In the genomic region with DNA sequence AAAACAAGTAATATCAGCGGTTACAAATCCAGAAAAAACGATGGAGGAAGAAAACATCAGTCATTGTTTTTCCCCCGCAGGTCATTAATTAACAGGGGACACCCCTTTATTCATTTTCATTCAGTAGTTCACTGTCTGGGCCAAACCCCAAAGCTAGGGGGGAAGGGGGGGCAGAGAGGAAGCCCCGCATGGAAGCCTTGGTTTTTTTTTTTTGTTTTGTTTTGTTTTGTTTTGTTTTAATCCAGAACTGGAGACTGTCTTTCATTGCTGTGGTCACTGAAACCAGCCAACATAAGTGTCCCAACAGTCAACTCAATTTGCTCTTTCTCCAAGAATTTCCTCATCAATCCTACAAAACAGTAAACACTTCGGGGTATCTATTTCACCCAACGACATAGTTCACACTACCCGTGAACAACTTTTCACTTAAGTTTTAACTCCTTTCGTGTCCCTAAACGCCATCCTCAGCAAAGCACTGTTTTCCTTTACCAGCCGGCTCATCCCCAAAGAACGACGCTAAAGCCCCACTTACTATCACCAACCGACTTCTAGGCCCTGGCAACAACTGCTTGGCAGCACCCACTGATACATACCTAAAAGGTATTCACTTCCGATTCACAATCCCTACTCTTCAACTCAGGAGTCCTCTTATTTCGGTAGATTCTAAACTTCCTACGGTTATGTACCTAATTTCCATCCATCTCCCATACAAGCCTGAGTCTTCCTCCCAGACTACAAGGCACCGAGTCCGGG, we compare ENCODE assay signal across 8 mouse cellular contexts. TPM values are rescaled to one million over a fixed set of nuclear protein-coding genes. Genes with fewer than 3 reads are reported as not detected.
DNase-seq lines count a peak whose midpoint lies in the region; ATAC-seq lines count a peak whose summit lies in the region.

No protein-coding gene starts in this region.

- H3K9ac ChIP-seq in heart, embryonic 12.5 days: peak overlapping the region; percentile 88
- H3K9ac ChIP-seq in midbrain, embryonic 16.5 days (ENCODE audit: low read depth, low read length): peak overlapping the region; percentile 86

- peak overlapping the region; percentile 98 for H3K4me3 ChIP-seq in heart, embryonic 12.5 days
- H3K4me3 ChIP-seq in embryonic facial prominence, embryonic 10.5 days: peak overlapping the region; percentile 86
- peak overlapping the region; percentile 65 for H3K4me3 ChIP-seq in midbrain, embryonic 16.5 days (ENCODE audit: low read depth, low read length)

- no peaks in the 10 kb centered on the region for H3K36me3 ChIP-seq in heart, embryonic 12.5 days
- H3K36me3 ChIP-seq in embryonic facial prominence, embryonic 10.5 days (replicated peaks): peaks cover 2% of the 10 kb centered on the region; the same call in 1 of the 2 replicates
- no peaks in the 10 kb centered on the region for H3K36me3 ChIP-seq in midbrain, embryonic 16.5 days (ENCODE audit: control insufficient read depth, insufficient read depth, low read length)

- peak overlapping the region; percentile 96; the same call in 1 of the 2 replicates for H3K27ac ChIP-seq in heart, embryonic 12.5 days (ENCODE audit: poor library complexity, severe bottlenecking)
- peak overlapping the region; percentile 94 for H3K27ac ChIP-seq in embryonic facial prominence, embryonic 10.5 days (replicated peaks)
- peak overlapping the region; percentile 90; the same call in 1 of the 2 replicates for H3K27ac ChIP-seq in midbrain, embryonic 16.5 days (ENCODE audit: low read length)

- no peak for DNase-seq in heart, postnatal 14 days
- peak; percentile 50 for DNase-seq in CD4-positive, CD25-positive, alpha-beta regulatory T cell, adult 2 months (ENCODE audit: low read depth, low spot score)
- DNase-seq in embryonic facial prominence, embryonic 10.5 days (ENCODE audit: low spot score): no peak
- DNase-seq in induced T-regulatory cell, adult 2 months (ENCODE audit: low read depth): peak; percentile 67
- DNase-seq in urinary bladder, postnatal 36 days (ENCODE audit: low spot score in 2 of 2): no peak
- no peak for DNase-seq in layer of hippocampus, postnatal 25 days (ENCODE audit: extremely low spot score in 1 of 2, low spot score in 1 of 2)

- no peak for ATAC-seq in heart, embryonic 12.5 days (ENCODE audit: insufficient number of reproducible peaks, low FRiP score)
- no peak for ATAC-seq in midbrain, embryonic 16.5 days

- no peaks in the 10 kb centered on the region for H3K27me3 ChIP-seq in heart, embryonic 12.5 days (replicated peaks)
- H3K27me3 ChIP-seq in embryonic facial prominence, embryonic 10.5 days (replicated peaks; ENCODE audit: low read depth, poor library complexity, severe bottlenecking): no peaks in the 10 kb centered on the region
- no peaks in the 10 kb centered on the region for H3K27me3 ChIP-seq in midbrain, embryonic 16.5 days (ENCODE audit: control insufficient read depth, insufficient read depth, low read depth, low read length)

- peak overlapping the region; percentile 85 for H3K4me2 ChIP-seq in heart, embryonic 12.5 days
- peak overlapping the region; percentile 86 for H3K4me2 ChIP-seq in midbrain, embryonic 16.5 days (ENCODE audit: low read length)

- H3K9me3 ChIP-seq in heart, embryonic 12.5 days (replicated peaks): no peaks in the 10 kb centered on the region
- H3K9me3 ChIP-seq in embryonic facial prominence, embryonic 10.5 days: no peaks in the 10 kb centered on the region
- H3K9me3 ChIP-seq in midbrain, embryonic 16.5 days (replicated peaks; ENCODE audit: control insufficient read depth, low read length, poor library complexity, severe bottlenecking): no peaks in the 10 kb centered on the region

- H3K4me1 ChIP-seq in heart, embryonic 12.5 days (replicated peaks): peaks cover 17% of the 10 kb centered on the region
- H3K4me1 ChIP-seq in embryonic facial prominence, embryonic 10.5 days: peaks cover 26% of the 10 kb centered on the region
- peaks cover 20% of the 10 kb centered on the region for H3K4me1 ChIP-seq in midbrain, embryonic 16.5 days (ENCODE audit: control insufficient read depth, insufficient read depth, low read length)

- intact Hi-C loops in heart, postnatal 14 days (cut with DNase I): loop anchor here (5.0 kb wide), 1 partner anchor 71 kb away; no protein-coding TSS in a partner anchor

- 25% methylated on average over 18 of the region's 18 CpGs for WGBS in heart, embryonic 12.5 days
- WGBS in embryonic facial prominence, embryonic 10.5 days: 33% methylated on average over 18 of the region's 18 CpGs
- 27% methylated on average over 18 of the region's 18 CpGs for WGBS in midbrain, embryonic 16.5 days

RNA-seq across cellular contexts. Expression of a gene that starts 5.6 kb away (rescaled TPM):
- 34.5 and 34.9 TPM in 2 replicates for polyA plus RNA-seq in heart, embryonic 12.5 days (2016; fragmentation: Nextera tagmentation; extraction: Ambion mirVana)
- total RNA-seq in heart, postnatal 14 days (2021): 10 to 100 TPM; 62.6 to 64.8 TPM
- 18.6 and 21.7 TPM in 2 replicates for polyA plus RNA-seq in embryonic facial prominence, embryonic 10.5 days (2016; fragmentation: Nextera tagmentation; extraction: Ambion mirVana)
- polyA plus RNA-seq in midbrain, embryonic 16.5 days (2015; fragmentation: Nextera tagmentation; extraction: Ambion mirVana): 44.5 and 49.9 TPM in 2 replicates
- 10 to 100 TPM; 72.7 to 79.0 TPM for total RNA-seq in layer of hippocampus, postnatal 25 days (2021)

Comparison
In these comparisons a context has a peak if more than half of its experiments do, and no peak if none do; other contexts are left out.
1. DNase-seq: peak in CD4-positive, CD25-positive, alpha-beta regulatory T cell, adult 2 months (single experiment) and induced T-regulatory cell, adult 2 months (single experiment); none in heart, postnatal 14 days (0 of 2), embryonic facial prominence, embryonic 10.5 days (single experiment), urinary bladder, postnatal 36 days (0 of 2) and layer of hippocampus, postnatal 25 days (0 of 2).
2. Peak in every context shown above with its lines, with median percentiles within 50 percentile points of each other: H3K27ac ChIP-seq and H3K4me3 ChIP-seq.